Mouse (Mus musculus): ENCODE measurements around the gene C1ql4. TPM values are rescaled to one million over a fixed set of nuclear protein-coding genes. Genes with fewer than 3 reads are reported as not detected.

The C1ql4 gene
- polyA plus RNA-seq, 1 experiment: 0.10 TPM

DNA sequence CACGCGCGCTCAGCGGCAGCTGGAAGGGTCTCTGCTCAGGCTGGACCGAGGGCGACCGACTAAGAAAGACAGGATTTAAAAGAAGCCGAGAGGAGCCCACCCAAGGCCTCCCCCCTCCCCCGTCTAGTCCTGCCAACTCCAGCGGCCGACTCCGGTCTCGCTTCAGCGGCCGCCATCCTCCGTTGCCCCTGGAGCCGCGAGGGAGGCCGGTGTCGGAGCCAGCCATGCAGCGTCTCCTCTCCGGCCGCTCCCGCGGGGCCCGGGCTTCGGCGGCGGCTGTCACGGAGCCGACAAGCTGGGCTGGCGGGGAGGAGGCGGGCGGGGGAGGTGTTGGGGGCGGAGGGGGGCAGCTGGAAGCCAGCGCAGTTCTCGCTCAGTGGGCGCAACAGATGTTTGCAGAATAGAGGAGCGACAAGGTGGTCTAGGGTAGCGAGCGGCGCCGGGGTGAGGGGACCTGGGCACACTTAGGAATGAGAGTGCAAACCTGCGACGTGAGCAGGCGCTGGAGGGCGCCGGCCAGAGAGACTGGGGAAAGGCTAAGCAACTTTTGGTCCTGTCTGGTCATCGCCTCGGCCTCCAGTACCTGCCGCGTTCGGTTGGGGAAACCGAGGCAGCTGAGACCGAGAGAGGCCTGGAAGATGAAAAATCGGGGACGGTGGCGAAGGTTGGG lies 9.3 kb upstream of the C1ql4 start:
- Histone ChIP-seq H3K36me3 (ENCODE audit: control insufficient read depth, insufficient read depth) (no peaks in the 10 kb centered on the region), H3K79me2 (ENCODE audit: control insufficient read depth, insufficient read depth) (no peaks in the 10 kb centered on the region), H3K4me2 (ENCODE audit: low read depth) (peak overlapping the region; percentile 98), H3ac (ENCODE audit: control insufficient read depth, insufficient read length) (no peak overlapping the region), H3K27me3 (ENCODE audit: control insufficient read depth, insufficient read depth, insufficient read length) (peaks cover 45% of the 10 kb centered on the region), H3K4me3 (peak overlapping the region; percentile 1)
- TF ChIP-seq TCF3 (IDR thresholded peaks at IDR 0.05; ENCODE audit: insufficient read length, low read depth) (no peak), POLR2AphosphoS2 (IDR thresholded peaks at IDR 0.05; ENCODE audit: insufficient read length, low read depth) (no peak), E2F4 (IDR thresholded peaks at IDR 0.05; ENCODE audit: insufficient read depth) (no peak), MYOD1 (IDR thresholded peaks at IDR 0.05; ENCODE audit: control insufficient read depth in 1 of 3, insufficient read length in 2 of 3, low read depth in 2 of 3) (peak in 1 of 3 experiments; percentile 24)

DNA sequence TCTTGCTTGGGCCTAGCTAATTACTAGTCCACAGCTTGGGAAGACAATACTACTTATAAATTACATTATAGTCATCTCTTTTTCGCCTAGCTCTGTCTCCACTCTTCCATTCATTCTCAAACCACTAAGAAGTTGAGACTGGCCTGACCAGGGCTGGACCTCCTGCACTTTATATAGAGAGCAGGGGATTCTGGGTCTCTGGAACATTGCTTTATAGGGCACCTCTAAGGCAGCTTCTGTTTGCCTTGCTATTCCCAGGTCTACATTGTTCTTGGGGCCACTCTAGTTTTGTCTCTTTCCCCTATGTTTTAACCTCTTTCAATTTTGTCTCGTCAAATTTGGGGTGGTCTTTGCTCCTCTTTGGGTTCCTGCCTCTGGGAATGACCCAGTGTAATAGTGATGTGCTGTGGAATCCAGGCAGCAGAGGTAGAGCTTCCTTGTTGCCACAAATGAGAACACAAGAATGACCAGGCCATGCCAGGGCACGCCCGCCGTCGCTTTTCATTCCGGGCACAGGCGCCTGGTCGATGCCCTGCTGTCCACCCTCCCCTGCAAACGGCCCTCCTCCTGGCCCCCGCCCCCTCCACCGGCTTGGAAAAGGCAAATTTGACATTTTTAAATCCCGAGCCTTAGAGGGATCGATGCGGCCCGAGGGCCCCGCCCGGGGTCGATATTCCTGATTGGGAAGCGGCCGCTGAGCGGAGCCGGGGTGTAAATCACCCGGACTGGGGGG lies 8.6 kb upstream of the C1ql4 start:
- Histone ChIP-seq H3K79me2 (ENCODE audit: control insufficient read depth, insufficient read depth) (no peaks in the 10 kb centered on the region), H3K27me3 (ENCODE audit: control insufficient read depth, insufficient read depth, insufficient read length) (peaks cover 45% of the 10 kb centered on the region), H3K36me3 (ENCODE audit: control insufficient read depth, insufficient read depth) (no peaks in the 10 kb centered on the region), H3K4me3 (no peak overlapping the region), H3ac (ENCODE audit: control insufficient read depth, insufficient read length) (no peak overlapping the region), H3K4me2 (ENCODE audit: low read depth) (no peak overlapping the region)
- TF ChIP-seq POLR2AphosphoS2 (IDR thresholded peaks at IDR 0.05; ENCODE audit: insufficient read length, low read depth) (no peak), REST (IDR thresholded peaks at IDR 0.05; ENCODE audit: insufficient read depth, insufficient read length) (no peak), SRF (IDR thresholded peaks at IDR 0.05; ENCODE audit: control insufficient read depth, insufficient read length, low read depth) (no peak), CEBPB (IDR thresholded peaks at IDR 0.05; ENCODE audit: insufficient read depth, poor library complexity, severe bottlenecking) (no peak), MYOG (IDR thresholded peaks at IDR 0.05; ENCODE audit: control insufficient read depth in 1 of 3, insufficient read depth in 1 of 3, insufficient read length in 2 of 3, low read depth in 2 of 3) (no peak), POLR2A (IDR thresholded peaks at IDR 0.05; ENCODE audit: insufficient read length, low read depth) (no peak)

DNA sequence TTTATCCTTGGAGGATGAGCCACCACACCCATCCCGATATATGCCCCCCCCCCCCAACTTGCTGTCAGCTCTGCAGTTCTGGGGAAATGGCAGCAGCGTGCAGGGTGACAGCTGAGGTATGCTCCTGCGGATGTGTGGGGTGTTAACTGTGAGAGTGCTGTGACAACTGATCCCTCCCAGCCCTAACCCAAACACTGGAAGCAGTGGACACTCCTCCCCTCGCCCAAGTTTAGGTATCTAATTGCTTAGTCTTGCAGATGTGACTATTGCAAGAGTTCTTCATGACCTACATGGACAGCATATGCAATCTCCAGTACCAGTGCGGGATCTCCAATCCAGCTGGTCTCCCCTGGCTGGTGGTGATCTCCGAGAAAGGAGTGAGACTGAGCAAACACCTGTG lies 7.7 kb upstream of the C1ql4 start:
- Histone ChIP-seq H3K4me3 (no peak overlapping the region), H3K27me3 (ENCODE audit: control insufficient read depth, insufficient read depth, insufficient read length) (peaks cover 45% of the 10 kb centered on the region), H3K79me2 (ENCODE audit: control insufficient read depth, insufficient read depth) (no peaks in the 10 kb centered on the region), H3K4me2 (ENCODE audit: low read depth) (no peak overlapping the region), H3K36me3 (ENCODE audit: control insufficient read depth, insufficient read depth) (no peaks in the 10 kb centered on the region), H3ac (ENCODE audit: control insufficient read depth, insufficient read length) (no peak overlapping the region)
- TF ChIP-seq MYOD1 (IDR thresholded peaks at IDR 0.05; ENCODE audit: control insufficient read depth in 1 of 3, insufficient read length in 2 of 3, low read depth in 2 of 3) (no peak), MYOG (IDR thresholded peaks at IDR 0.05; ENCODE audit: control insufficient read depth in 1 of 3, insufficient read depth in 1 of 3, insufficient read length in 2 of 3, low read depth in 2 of 3) (no peak), CEBPB (IDR thresholded peaks at IDR 0.05; ENCODE audit: insufficient read depth, poor library complexity, severe bottlenecking) (no peak), REST (IDR thresholded peaks at IDR 0.05; ENCODE audit: insufficient read depth, insufficient read length) (no peak), SRF (IDR thresholded peaks at IDR 0.05; ENCODE audit: control insufficient read depth, insufficient read length, low read depth) (no peak), POLR2A (IDR thresholded peaks at IDR 0.05; ENCODE audit: insufficient read length, low read depth) (no peak), TCF3 (IDR thresholded peaks at IDR 0.05; ENCODE audit: insufficient read length, low read depth) (no peak), TCF12 (IDR thresholded peaks at IDR 0.05; ENCODE audit: insufficient read depth, poor library complexity, severe bottlenecking) (no peak), E2F4 (IDR thresholded peaks at IDR 0.05; ENCODE audit: insufficient read depth) (no peak), USF1 (IDR thresholded peaks at IDR 0.05; ENCODE audit: low read depth) (no peak), MAX (IDR thresholded peaks at IDR 0.05; ENCODE audit: low read depth) (no peak), POLR2AphosphoS2 (IDR thresholded peaks at IDR 0.05; ENCODE audit: insufficient read length, low read depth) (no peak)

DNA sequence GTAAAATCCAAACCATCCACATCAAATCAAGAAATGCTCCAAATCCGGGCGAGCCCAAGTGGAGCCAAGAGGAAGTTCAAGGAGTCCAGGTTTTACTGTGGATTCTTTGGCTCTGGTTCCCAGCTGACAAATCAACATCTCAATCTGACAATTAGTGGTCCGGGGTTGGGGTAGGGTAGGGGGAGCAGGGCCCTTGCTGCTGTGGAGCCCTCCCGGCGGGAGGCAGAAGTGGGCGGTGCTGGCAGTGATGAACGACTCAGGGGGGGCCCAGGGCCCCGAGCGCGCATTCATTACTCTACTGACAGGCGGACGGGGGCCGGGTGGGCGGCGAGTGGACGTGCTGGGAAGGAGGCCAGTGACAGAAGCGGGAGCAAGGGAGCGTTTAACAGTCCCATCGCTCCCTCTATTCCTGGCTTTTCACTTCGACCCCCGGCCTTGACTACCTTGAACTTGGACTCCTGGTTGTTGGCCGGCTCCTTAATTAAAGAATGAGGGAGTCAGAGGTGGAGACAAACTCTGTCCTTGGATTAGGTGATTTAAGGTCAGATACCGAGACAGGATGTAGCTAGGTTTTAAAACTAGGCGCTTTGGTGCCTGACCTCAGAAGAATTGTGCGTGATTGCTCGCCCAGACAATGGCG lies 7.1 kb upstream of the C1ql4 start:
- Histone ChIP-seq H3K79me2 (ENCODE audit: control insufficient read depth, insufficient read depth) (no peaks in the 10 kb centered on the region), H3K4me3 (no peak overlapping the region), H3K27me3 (ENCODE audit: control insufficient read depth, insufficient read depth, insufficient read length) (peaks cover 45% of the 10 kb centered on the region), H3K4me2 (ENCODE audit: low read depth) (no peak overlapping the region), H3K36me3 (ENCODE audit: control insufficient read depth, insufficient read depth) (no peaks in the 10 kb centered on the region), H3ac (ENCODE audit: control insufficient read depth, insufficient read length) (no peak overlapping the region)
- TF ChIP-seq POLR2A (IDR thresholded peaks at IDR 0.05; ENCODE audit: insufficient read length, low read depth): no peak
- TF ChIP-seq TCF12 (IDR thresholded peaks at IDR 0.05; ENCODE audit: insufficient read depth, poor library complexity, severe bottlenecking): no peak

All from myocyte (in vitro differentiated cells).